Mouse (Mus musculus) duodenum, adult 2 months (tissue): ENCODE measurements around the gene Sgcb. TPM values are rescaled to one million over a fixed set of nuclear protein-coding genes. Genes with fewer than 3 reads are reported as not detected.

Experiments used
- polyA plus RNA-seq: library from polyadenylated mRNA; depleted of rRNA; stranded (reverse); fragments of >200 nt; gene quantifications from 2 replicates; pipeline ENCODE4 v1.2.3, GENCODE M21; 2012; ENCODE audit warnings: low replicate concordance; rRNA removed

The Sgcb gene
- polyA plus RNA-seq = 0.97 and 1.2 TPM in 2 replicates

GRCm38 (mm10) chr5:73647261-73647900, at the start of gene Sgcb:
Sgcb (minus strand) TSS chr5:73647790.

GRCm38 (mm10) chr5:73651061-73651854, 3.7 kb upstream of the Sgcb start, which contains the start of gene Spata18:
Spata18 (plus strand) TSS chr5:73651379.

GRCm38 (mm10) chr5:73632291-73632690, 15.3 kb downstream of the Sgcb start, which contains the start of gene Lrrc66:
Lrrc66 (minus strand) TSS chr5:73632526.

Other genes with a start within 250 kb of the Sgcb start
- 0.25 and 9.2 TPM in 2 replicates for gene Cwh43, start 241.7 kb downstream of the Sgcb start, polyA plus RNA-seq
- gene Dcun1d4, start 166.8 kb downstream of the Sgcb start, polyA plus RNA-seq = 1.7 and 2.1 TPM in 2 replicates
- 3.6 and 5.9 TPM in 2 replicates for gene Lrrc66, start 15.3 kb downstream of the Sgcb start, polyA plus RNA-seq
- 0.06 and 0.07 TPM in 2 replicates for gene Spata18, start 3.6 kb upstream of the Sgcb start, polyA plus RNA-seq